Mouse (Mus musculus) right cerebral cortex, postnatal 14 days (tissue): Measurements from ENCODE around the gene Ang2.
"Not testable (repeated sequence)": the region's sequence is repeated elsewhere in the genome, so short reads cannot be mapped to it uniquely, and the experiment has no call there.

Experiments used
- DNase-seq: peaks from one replicate; pipeline ENCODE4 v3.0.0; 2022

Ang2 gene

GRCm38 (mm10) chr14:51199098-51200023, at the start of gene Ang2:
Gene Ang2, minus strand, starts transcription at chr14:51199148.
- no peak for DNase-seq

- no peak for DNase-seq
These were observed 48.8 kb upstream of the Ang2 start for GRCm38 (mm10) chr14:51247736-51248135.

- peak; percentile 11 for DNase-seq
These were observed 42.0 kb upstream of the Ang2 start for GRCm38 (mm10) chr14:51240899-51241298.

- not testable (repeated sequence) for DNase-seq
These were observed 38.5 kb upstream of the Ang2 start for GRCm38 (mm10) chr14:51237488-51237887.

GRCm38 (mm10) chr14:51229657-51230056, 30.7 kb upstream of the Ang2 start:
- DNase-seq, result not testable (repeated sequence)

GRCm38 (mm10) chr14:51220075-51220474, 21.1 kb upstream of the Ang2 start:
- DNase-seq, result not testable (repeated sequence)

GRCm38 (mm10) chr14:51203115-51203514, 4.2 kb upstream of the Ang2 start, which contains the start of gene Ear14:
Gene Ear14, plus strand, starts transcription at chr14:51203391.
- DNase-seq, result no peak

- DNase-seq, result no peak
These were observed 1.5 kb upstream of the Ang2 start for GRCm38 (mm10) chr14:51200466-51200865.

GRCm38 (mm10) chr14:51200054-51200453, 1.1 kb upstream of the Ang2 start:
- no peak for DNase-seq

- no peak for DNase-seq
These were observed 3.3 kb downstream of the Ang2 start for GRCm38 (mm10) chr14:51195681-51196080.

GRCm38 (mm10) chr14:51181051-51181450, 17.9 kb downstream of the Ang2 start:
- DNase-seq, result not testable (repeated sequence)

- no peak for DNase-seq
These were observed 25.1 kb downstream of the Ang2 start for GRCm38 (mm10) chr14:51173843-51174242.

GRCm38 (mm10) chr14:51172947-51173346, 26.0 kb downstream of the Ang2 start:
- not testable (repeated sequence) for DNase-seq

GRCm38 (mm10) chr14:51172095-51172865, 26.7 kb downstream of the Ang2 start:
- peak; percentile 21 for DNase-seq

- no peak for DNase-seq
These were observed 32.9 kb downstream of the Ang2 start for GRCm38 (mm10) chr14:51166068-51166467.

- no peak for DNase-seq
These were observed 33.5 kb downstream of the Ang2 start for GRCm38 (mm10) chr14:51165435-51165834.

- DNase-seq, result not testable (repeated sequence)
These were observed 35.6 kb downstream of the Ang2 start for GRCm38 (mm10) chr14:51163323-51163722.

- not testable (repeated sequence) for DNase-seq
These were observed 37.0 kb downstream of the Ang2 start, which contains the start of gene Rnase2b for GRCm38 (mm10) chr14:51161976-51162375. Gene Rnase2b, plus strand, starts transcription at chr14:51162260.

- no peak for DNase-seq
These were observed 41.9 kb downstream of the Ang2 start for GRCm38 (mm10) chr14:51157072-51157471.

GRCm38 (mm10) chr14:51156736-51157068, 42.2 kb downstream of the Ang2 start:
- no peak for DNase-seq

GRCm38 (mm10) chr14:51156056-51156735, 42.8 kb downstream of the Ang2 start:
- DNase-seq, result no peak

- DNase-seq, result no peak
These were observed 46.6 kb downstream of the Ang2 start for GRCm38 (mm10) chr14:51152249-51152870.
